Mouse (Mus musculus): ENCODE measurements around the gene Vmn1r120.
"Not testable (repeated sequence)": the region's sequence is repeated elsewhere in the genome, so short reads cannot be mapped to it uniquely, and the experiment has no call there.

Gene Vmn1r120

DNA sequence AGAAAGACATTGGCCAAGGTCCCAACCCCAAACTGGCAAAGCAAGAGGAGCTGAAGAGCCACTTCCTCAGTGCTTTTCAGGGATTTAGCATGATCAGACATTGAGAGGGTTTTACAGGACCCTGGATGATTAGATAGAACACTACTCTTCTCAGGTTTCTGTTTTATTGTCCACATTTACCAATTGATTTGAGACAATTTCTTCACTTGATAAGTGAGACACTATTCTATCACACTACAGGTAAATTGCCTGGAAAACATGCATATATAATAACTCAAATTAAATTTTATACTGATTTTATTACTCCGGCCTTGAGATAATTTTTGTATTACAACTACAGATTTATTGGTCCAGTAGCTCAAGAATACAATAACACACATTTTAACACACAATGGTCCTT, at the start of gene Vmn1r120:
Vmn1r120 (minus strand) TSS at position 101 of the 400 bp plus-strand sequence.
- DNase-seq (ENCODE audit: low spot score), result not testable (repeated sequence)

DNA sequence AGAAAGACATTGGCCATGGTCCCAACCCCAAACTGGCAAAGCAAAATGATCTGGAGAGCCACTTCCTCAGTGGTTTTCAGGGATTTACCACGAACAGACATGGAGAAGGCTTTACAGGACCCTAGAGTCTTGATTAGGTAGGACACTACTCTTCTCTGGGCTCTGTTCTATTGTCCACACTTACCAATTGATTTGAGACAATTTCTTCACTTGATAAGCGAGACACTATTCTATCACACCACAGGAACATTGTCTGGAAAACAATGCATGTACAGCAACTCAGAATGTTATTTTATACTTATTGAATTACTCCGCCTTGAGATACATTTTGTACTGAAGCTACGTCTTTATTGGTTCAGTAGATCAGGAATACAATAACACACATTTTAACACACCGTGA, 44.8 kb upstream of the Vmn1r120 start, which contains the start of gene Vmn1r121:
Vmn1r121 (minus strand) TSS at position 101 of the 400 bp plus-strand sequence.
- DNase-seq (ENCODE audit: low spot score), result not testable (repeated sequence)

DNA sequence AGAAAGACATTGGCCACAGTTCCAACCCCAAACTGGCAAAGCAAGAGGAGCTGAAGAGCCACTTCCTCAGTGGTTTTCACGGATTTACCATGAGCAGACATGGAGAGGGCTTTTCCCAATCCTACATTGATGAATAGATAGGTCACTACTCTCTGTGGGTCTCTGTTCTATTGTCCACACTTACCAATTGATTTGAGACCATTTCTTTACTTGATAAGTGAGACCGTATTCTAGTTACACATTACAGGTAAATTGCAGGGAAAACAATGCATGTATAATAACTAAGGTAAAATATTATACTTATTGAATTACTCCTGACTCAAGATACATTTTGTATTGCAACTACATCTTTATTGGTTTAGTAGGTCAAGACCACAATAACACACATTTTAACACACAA, 41.2 kb downstream of the Vmn1r120 start, which contains the start of gene Vmn1r119:
Vmn1r119 (minus strand) TSS at position 101 of the 400 bp plus-strand sequence.
- DNase-seq (ENCODE audit: low spot score), result not testable (repeated sequence)
